Mouse (Mus musculus) cerebellum, adult 9-10 months (tissue): ENCODE measurements around the gene Csnk1e.
A peak's percentile ranks its signal among the peaks of the same experiment; 100 is the strongest.

Experiments
- DNase-seq: peaks from one replicate; pipeline ENCODE4 v3.0.0; 2022

Csnk1e gene

GRCm38 (mm10) chr15:79391447-79392093, 63.8 kb downstream of the Csnk1e start:
- DNase-seq, result no peak

DNA sequence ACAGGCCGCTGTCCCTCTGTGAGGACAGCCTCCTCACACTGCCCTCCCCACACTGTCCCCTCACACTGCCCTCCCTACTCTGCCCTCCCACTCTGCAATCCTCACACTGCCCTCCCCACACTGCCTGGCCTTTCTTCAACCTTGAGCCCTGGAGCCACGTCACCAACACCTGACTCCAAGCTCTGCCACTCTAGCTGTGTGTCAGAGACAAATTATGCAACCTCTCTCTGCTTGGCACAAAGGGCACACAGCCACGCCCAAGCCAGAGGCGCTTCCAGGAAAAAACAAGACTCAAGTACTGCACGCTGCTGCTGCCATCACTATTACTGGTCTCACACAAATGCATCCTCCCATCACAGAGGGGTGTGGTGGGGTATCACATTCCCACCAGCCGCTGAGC, 64.9 kb downstream of the Csnk1e start:
- no peak for DNase-seq

GRCm38 (mm10) chr15:79388171-79388570, 67.2 kb downstream of the Csnk1e start:
- no peak for DNase-seq

- no peak for DNase-seq
Measured at GRCm38 (mm10) chr15:79387611-79388010, 67.8 kb downstream of the Csnk1e start.

DNA sequence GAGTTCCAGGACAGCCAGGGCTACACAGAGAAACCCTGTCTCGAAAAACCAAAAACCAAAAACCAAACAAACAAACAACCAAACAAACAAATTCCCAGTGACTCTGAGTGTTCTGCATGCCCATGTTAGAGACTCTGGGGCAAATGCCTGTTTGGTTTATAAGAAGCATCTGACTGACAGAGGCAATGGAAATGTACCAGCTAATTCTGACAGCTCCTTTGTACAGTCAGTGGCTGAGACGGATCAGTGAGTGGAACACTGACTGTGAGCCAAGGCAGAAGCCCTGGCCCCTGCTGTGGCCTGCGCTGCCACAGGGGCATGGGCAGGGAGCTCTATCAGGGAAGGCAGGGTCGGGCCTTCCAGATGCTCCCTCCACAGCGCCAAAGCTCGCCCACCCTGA, 68.3 kb downstream of the Csnk1e start:
- DNase-seq, result no peak

DNA sequence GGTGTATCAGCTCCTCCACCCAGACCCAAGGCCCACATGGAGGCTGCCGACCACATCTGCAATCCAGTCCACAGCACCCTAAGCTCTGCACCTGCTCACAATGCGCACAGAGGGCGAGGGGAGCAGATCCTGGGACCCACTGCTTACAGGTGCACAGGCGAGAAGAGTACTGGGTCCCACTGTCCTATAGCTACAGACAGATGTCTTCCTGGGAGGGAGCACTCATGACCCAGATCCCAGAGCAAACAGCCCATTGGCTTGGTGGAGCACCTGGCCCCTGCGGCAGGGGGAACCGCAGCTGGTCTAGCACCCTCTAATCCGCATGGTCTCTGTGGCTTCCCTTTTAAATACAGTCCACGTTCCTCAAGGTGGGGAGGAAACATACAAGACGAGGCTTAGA, 73.7 kb downstream of the Csnk1e start:
- no peak for DNase-seq

GRCm38 (mm10) chr15:79380468-79381444, 74.6 kb downstream of the Csnk1e start:
- peak; percentile 83 for DNase-seq

GRCm38 (mm10) chr15:79379658-79380057, 75.7 kb downstream of the Csnk1e start:
- no peak for DNase-seq

DNA sequence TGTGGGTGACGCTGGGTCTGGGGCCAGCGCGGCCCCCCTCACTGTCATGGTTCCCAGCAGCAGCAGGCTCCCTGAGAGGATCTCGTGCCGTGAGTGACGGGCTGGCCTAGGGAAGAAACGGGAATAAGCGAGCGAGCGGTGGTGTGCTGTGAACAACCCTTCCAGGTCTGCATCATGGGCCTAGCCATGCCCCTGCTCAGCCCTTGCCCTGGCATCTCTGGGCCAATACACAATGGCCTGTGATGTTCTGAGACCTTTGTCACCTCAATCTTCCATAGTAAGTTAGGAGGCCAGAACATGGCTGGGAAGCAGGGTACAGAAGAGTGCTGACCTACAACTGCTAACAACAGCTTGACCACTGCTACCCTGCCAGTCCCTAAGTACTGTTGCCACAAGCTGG, 76.8 kb downstream of the Csnk1e start:
- DNase-seq, result no peak

- DNase-seq, result no peak
Measured at GRCm38 (mm10) chr15:79377681-79378080, 77.7 kb downstream of the Csnk1e start.

GRCm38 (mm10) chr15:79374760-79375159, 80.6 kb downstream of the Csnk1e start:
- DNase-seq, result no peak

- no peak for DNase-seq
Measured at GRCm38 (mm10) chr15:79370281-79370843, 85.0 kb downstream of the Csnk1e start.

- DNase-seq, result no peak
Measured at GRCm38 (mm10) chr15:79369452-79370280, 85.7 kb downstream of the Csnk1e start.

- no peak for DNase-seq
Measured at GRCm38 (mm10) chr15:79368861-79369440, 86.4 kb downstream of the Csnk1e start.

GRCm38 (mm10) chr15:79368313-79368811, 87.0 kb downstream of the Csnk1e start:
- no peak for DNase-seq
